Mouse (Mus musculus) activated CD4-positive, CD25-positive, alpha-beta regulatory T cell, adult 4 months (primary cell): Measurements from ENCODE around the gene Thtpa. TPM values are rescaled to one million over a fixed set of nuclear protein-coding genes. Genes with fewer than 3 reads are reported as not detected.

Experiments
- ATAC-seq: one replicate; pipeline ENCODE4 v1.8.0; 2017
- polyA plus RNA-seq, 2 experiments: library from polyadenylated mRNA; unstranded; fragments of 100-300 nt; shearing (Covaris generic); gene quantifications; one replicate each; pipeline ENCODE4 v1.2.1; 2017

Thtpa gene
- polyA plus RNA-seq, 2 experiments from 2014 or later = 9.6 to 11.9 TPM

DNA sequence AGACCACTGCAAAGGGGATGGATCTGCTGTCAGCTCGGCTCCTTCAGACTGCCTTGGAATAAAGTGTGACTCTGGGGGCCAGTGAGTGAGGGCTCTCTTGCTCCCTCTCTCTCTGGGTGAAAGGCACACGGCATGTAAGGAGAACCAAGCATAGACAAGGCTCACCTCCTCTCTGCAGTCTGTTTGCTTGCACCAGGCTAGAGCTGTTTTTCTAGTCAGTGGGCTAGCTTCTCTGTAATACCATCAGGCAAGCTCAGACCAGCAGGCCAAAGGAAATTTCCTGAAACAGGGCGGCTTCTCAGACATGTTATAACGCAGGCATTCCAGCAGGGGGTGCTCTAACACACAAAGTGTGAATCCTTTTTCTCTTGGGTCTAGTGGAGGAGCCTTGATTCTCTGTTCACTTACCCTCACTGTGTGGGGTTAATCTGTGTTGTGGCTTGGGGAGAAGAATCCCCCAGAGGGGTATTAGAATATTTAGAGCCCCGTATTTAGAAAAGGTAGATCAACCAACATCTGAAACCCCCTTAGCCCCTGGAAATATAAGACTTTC lies 53.9 kb downstream of the Thtpa start:
- no peak for ATAC-seq

Other genes starting within 250 kb of the Thtpa start
- gene Homez, start 223.8 kb upstream of the Thtpa start, polyA plus RNA-seq = 1 to 10 TPM; 5.1 to 8.0 TPM
- under 1 TPM in 1 of 2 experiments, not detected in 1; 0.93 TPM for gene Ppp1r3e, start 217.2 kb upstream of the Thtpa start, polyA plus RNA-seq
- gene Bcl2l2, start 211.4 kb upstream of the Thtpa start, polyA plus RNA-seq = 1 to 10 TPM; 1.5 to 2.4 TPM
- not detected for gene Gm20521, start 211.3 kb upstream of the Thtpa start, polyA plus RNA-seq
- gene Pabpn1, start 202.3 kb upstream of the Thtpa start, polyA plus RNA-seq = 10 to 100 TPM; 22.8 to 30.8 TPM
- 1 to 10 TPM in 1 of 2 experiments, under 1 TPM in 1; 0.52 to 1.1 TPM for gene Slc22a17, start 181.7 kb upstream of the Thtpa start, polyA plus RNA-seq
- not detected for gene Efs, start 168.7 kb upstream of the Thtpa start, polyA plus RNA-seq
- gene Il25, start 162.1 kb upstream of the Thtpa start, polyA plus RNA-seq = not detected
- under 1 TPM in 1 of 2 experiments, not detected in 1; 0.50 TPM for gene Cmtm5, start 158.5 kb upstream of the Thtpa start, polyA plus RNA-seq
- gene Myh6, start 127.9 kb upstream of the Thtpa start, polyA plus RNA-seq = not detected
- gene Gm17428, start 117.9 kb upstream of the Thtpa start, polyA plus RNA-seq = not detected
- gene Myh7, start 100.2 kb upstream of the Thtpa start, polyA plus RNA-seq = not detected
- gene Ngdn, start 79.3 kb upstream of the Thtpa start, polyA plus RNA-seq = 100 to 1,000 TPM; 158 to 174 TPM
- gene Zfhx2, start 2.5 kb upstream of the Thtpa start, polyA plus RNA-seq = 1 to 10 TPM; 5.4 to 5.5 TPM
- gene Ap1g2, start 11.8 kb downstream of the Thtpa start, polyA plus RNA-seq = 100 to 1,000 TPM in 1 of 2 experiments, 10 to 100 TPM in 1; 99.1 to 102 TPM
- not detected for gene Jph4, start 22.2 kb downstream of the Thtpa start, polyA plus RNA-seq
- not detected for gene Dhrs2, start 127.2 kb downstream of the Thtpa start, polyA plus RNA-seq